Mouse (Mus musculus) hindbrain, postnatal 0 days (tissue): ENCODE results near the gene Ccdc142. TPM values are rescaled to one million over a fixed set of nuclear protein-coding genes. Genes with fewer than 3 reads are reported as not detected.
A peak's percentile ranks its signal among the peaks of the same experiment; 100 is the strongest.

ENCODE experiments used
- ATAC-seq: fragments of 200-750 bp; cut with Nextera tagmentation; 2 replicates; pipeline ENCODE4 v1.8.0; 2017; ENCODE audit warnings: mild to moderate bottlenecking, moderate TSS enrichment, moderate library complexity
- DNase-seq: peaks from one replicate; pipeline ENCODE4 v3.0.0-alpha.2; 2015; ENCODE audit warnings: low spot score
- H3K27ac ChIP-seq: fragments of 300-500 bp; sonication (generic); 2 replicates; pipeline ENCODE4 v1.5.1; 2014; ENCODE audit warnings: mild to moderate bottlenecking
- H3K27me3 ChIP-seq: fragments of 300-500 bp; sonication (generic); 2 replicates; pipeline ENCODE4 v1.6.1; 2014; ENCODE audit warnings: low read length, mixed read lengths; ENCODE audit not compliant: insufficient read depth
- H3K36me3 ChIP-seq: fragments of 300-500 bp; sonication (generic); 2 replicates; pipeline ENCODE4 v1.6.1; 2014; ENCODE audit warnings: low read length, mixed read lengths; ENCODE audit not compliant: insufficient read depth
- H3K4me1 ChIP-seq: fragments of 300-500 bp; sonication (generic); 2 replicates; pipeline ENCODE4 v1.6.1; 2014; ENCODE audit warnings: antibody characterized with exemption, low read length, mixed read lengths; ENCODE audit not compliant: insufficient read depth
- H3K4me2 ChIP-seq: fragments of 300-500 bp; sonication (generic); 2 replicates; pipeline ENCODE4 v1.6.1; 2014; ENCODE audit warnings: low read depth, mild to moderate bottlenecking, low read length, moderate library complexity, mixed read lengths
- H3K4me3 ChIP-seq: fragments of 300-500 bp; sonication (generic); 2 replicates; pipeline ENCODE4 v1.5.1; 2014; ENCODE audit warnings: low read length
- H3K9ac ChIP-seq: fragments of 300-500 bp; sonication (generic); replicated peaks from 2 replicates; pipeline ENCODE4 v1.6.1; 2014; ENCODE audit warnings: mild to moderate bottlenecking, low read length, moderate library complexity, mixed read lengths
- H3K9me3 ChIP-seq: fragments of 300-500 bp; sonication (generic); 2 replicates; pipeline ENCODE4 v1.6.1; 2016; ENCODE audit warnings: low read length, mixed read lengths
- CTCF ChIP-seq: IDR thresholded peaks from 2 replicates; pipeline ENCODE4 v1.5.1; 2016; ENCODE audit warnings: antibody characterized with exemption, control low read depth, low read depth
- WGBS: fragments of 180-500 bp; shearing (Covaris S2); extraction: QIAGEN DNeasy Blood & Tissue Kit; methylation state at CpG from one replicate; pipeline ENCODE4 v1.1.7; 2014; 5-methylcytosine and 5-hydroxymethylcytosine counted together
- polyA plus RNA-seq: library from polyadenylated mRNA; unstranded; fragments of >200 nt; fragmentation: Nextera tagmentation; extraction: Ambion mirVana; gene quantifications from 2 replicates; pipeline ENCODE4 v1.2.1, GENCODE M21; 2015
- total RNA-seq: library from RNA; depleted of rRNA; stranded (reverse); fragments of >200 nt; gene quantifications from 2 replicates; pipeline ENCODE4 v1.2.3, GENCODE M21; 2014

The Ccdc142 gene
- total and polyA plus RNA-seq, 2 experiments from 2014 or later, result 4.7 to 19.9 TPM

DNA sequence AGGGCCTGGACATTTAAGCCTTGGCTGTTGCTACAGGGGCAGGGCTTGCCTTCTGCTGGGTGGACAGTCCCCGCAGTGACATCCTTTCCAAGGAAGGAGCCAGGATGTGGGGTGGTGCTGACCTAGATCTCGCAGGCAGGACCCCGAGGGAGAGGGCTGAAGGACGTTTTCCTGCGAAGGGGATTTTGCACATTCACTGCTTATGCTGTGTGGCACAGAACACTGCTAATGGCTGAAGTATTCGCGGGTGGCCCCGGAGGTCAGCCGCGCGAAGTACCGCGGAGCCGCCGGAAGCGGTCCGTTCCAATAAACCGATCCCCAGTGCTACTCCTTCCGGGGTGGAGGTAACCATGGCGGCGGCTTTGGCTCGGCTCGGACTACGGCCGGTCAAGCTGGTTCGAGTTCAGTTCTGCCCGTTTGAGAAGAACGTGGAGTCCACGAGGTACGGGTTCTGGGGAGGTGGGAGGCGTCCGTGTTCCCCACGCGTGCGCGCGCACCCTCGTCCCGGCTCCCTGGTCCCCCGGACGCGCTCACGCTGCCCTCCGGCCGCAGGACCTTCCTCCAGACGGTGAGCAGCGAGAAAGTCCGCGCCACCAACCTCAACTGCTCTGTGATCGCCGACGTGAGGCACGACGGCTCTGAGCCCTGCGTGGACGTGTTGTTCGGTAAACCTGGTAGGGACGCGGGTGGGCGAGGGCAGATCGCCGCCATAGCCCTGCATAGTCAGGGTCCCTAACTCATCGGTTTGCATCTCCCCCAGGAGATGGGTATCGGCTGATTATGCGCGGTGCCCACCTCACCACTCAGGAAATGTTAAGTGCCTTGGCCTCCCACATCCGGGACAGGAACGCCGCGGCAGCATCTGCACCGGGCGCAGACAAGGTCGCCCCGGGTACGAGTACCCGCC is 7.6 kb downstream of the Ccdc142 start, which contains the start of gene Mrpl53:
Mrpl53 (plus strand) TSS at position 279 of the 907 bp plus-strand sequence.
- Histone ChIP-seq H3K9ac (peak within 1 kb of the TSS; percentile 78), H3K4me1 (peaks cover 18% of the 10 kb centered on the region), H3K27me3 (no peaks in the 10 kb centered on the region), H3K4me2 (peak within 1 kb of the TSS; percentile 96), H3K9me3 (no peaks in the 10 kb centered on the region), H3K36me3 (peaks cover 7% of the 10 kb centered on the region; the same call in 1 of the 2 replicates), H3K4me3 (peak within 1 kb of the TSS; percentile 69), H3K27ac (peak within 1 kb of the TSS; percentile 91)
- under 1% methylated on average over 76 of the region's 76 CpGs for WGBS
- no peak for TF ChIP-seq CTCF
- DNase-seq (peak; percentile 91), ATAC-seq (peak; percentile 93)

DNA sequence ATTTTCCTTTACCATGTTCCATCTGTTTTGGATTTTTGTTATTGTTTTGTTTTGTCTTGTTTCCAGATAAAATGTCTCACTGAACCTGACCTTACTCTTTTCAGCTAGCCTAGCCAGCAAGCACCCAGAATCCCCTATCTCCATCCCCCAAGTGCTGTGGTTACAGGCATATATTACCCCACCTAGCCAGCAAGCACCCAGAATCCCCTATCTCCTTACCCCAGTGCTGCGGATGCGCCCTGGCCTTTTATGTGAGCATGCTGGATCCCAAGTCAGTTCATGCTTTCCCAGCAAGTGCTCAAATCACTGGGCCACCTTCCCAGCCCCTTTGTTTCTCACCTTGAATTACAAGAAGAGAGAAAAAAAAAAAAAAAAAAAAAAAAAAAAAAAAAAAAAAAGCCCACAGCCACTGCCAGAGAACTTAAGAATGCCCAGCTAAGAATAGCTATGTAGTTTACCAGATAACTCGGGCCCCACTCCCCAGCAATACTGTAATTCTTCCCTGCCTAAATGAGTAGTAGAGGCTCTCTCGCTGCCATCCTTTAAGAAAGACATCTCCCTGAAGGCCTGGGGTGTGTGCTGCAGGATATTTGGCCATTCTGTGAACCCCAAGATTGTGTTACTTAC is 10.2 kb downstream of the Ccdc142 start:
- DNase-seq (no peak), ATAC-seq (no peak)
- no peak overlapping the region for H3K4me2 ChIP-seq
- H3K36me3 ChIP-seq, result 0 out of 2 replicates have a peak, but pooled peaks cover 5% of the 10 kb centered on the region
- no peak overlapping the region for H3K9ac ChIP-seq
- TF ChIP-seq CTCF, result no peak
- peaks cover 25% of the 10 kb centered on the region for H3K4me1 ChIP-seq
- no peak overlapping the region for H3K4me3 ChIP-seq
- H3K27ac ChIP-seq, result no peak overlapping the region
- no peaks in the 10 kb centered on the region for H3K27me3 ChIP-seq
- 89% methylated on average over 4 of the region's 4 CpGs for WGBS
- no peaks in the 10 kb centered on the region for H3K9me3 ChIP-seq

DNA sequence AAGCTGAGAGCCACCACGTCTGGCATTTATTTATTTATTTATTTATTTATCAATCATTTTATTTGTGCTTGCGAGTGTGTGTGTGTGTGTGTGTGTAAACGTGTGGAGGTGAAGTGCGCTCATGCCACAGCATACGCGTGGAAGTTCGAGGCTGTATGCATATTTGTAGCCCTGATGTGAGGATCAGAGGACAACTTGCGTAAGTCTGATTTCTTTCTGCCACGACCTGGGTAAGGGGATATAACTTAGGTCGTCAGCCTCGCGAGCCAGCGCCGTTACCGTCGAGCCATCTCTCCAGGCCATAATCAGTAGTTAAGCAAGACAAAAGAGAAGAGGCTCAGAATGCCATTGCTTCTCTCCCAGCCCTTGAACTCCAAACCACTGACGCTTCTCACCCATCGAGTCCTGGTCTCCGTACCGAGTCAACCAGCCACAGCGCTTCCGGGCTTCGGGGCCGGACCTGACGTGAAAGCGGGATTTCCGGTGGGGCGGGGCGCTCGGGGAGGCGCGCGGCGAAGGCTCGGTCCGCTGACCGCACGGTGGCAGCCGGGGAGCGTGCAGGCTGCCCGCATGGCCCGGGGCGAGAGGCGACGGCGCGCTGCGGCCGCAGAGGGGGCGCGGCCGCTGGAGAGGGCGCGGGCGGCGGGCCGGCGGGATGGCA is 13.7 kb downstream of the Ccdc142 start, which contains the start of gene Mogs:
Mogs (plus strand) TSS at position 486 of the 661 bp plus-strand sequence.
- Histone ChIP-seq H3K4me2 (peak within 1 kb of the TSS; percentile 95), H3K27me3 (no peaks in the 10 kb centered on the region), H3K4me3 (peak within 1 kb of the TSS; percentile 81), H3K9me3 (no peaks in the 10 kb centered on the region), H3K36me3 (0 out of 2 replicates have a peak, but pooled peaks cover 9% of the 10 kb centered on the region), H3K9ac (peak within 1 kb of the TSS; percentile 84), H3K27ac (peak within 1 kb of the TSS; percentile 78), H3K4me1 (peaks cover 16% of the 10 kb centered on the region)
- DNase-seq, result peak; percentile 95
- ATAC-seq, result peak; percentile 89
- TF ChIP-seq CTCF, result no peak; the same call in 1 of the 2 replicates
- WGBS, result 2% methylated on average over 58 of the region's 58 CpGs

DNA sequence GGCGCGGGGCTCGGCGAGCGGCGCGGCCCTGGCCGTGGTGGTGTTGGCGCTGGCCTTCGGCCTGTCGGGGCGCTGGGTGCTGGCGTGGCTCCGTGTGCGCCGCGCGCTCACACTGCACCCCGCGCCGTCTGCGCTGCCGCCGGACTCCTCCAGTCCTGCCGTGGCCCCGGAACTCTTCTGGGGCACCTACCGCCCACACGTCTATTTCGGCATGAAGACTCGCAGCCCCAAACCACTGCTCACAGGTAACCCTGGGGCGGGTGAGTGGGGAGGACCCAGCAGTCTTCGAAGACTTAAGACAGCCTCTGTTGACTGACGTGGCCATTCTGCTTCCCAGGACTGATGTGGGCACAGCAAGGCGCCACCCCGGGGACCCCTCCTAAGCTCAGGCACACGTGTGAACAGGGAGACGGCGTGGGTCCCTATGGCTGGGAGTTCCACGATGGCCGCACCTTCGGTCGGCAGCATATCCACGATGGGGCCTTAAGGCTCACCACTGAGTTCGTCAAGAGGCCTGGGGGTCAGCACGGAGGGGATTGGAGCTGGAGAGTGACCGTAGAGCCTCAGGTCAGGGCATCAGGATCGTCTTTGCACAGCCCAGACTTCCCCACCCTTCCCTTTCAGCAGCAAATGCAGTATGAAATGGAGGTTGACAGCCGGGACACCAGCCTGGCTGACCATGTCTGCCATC is 14.4 kb downstream of the Ccdc142 start:
- peak; percentile 70 for ATAC-seq
- Histone ChIP-seq H3K27ac (peak overlapping the region; percentile 78), H3K4me2 (peak overlapping the region; percentile 95), H3K4me3 (peak overlapping the region; percentile 81), H3K9ac (peak overlapping the region; percentile 84), H3K4me1 (peaks cover 18% of the 10 kb centered on the region), H3K27me3 (no peaks in the 10 kb centered on the region), H3K9me3 (no peaks in the 10 kb centered on the region), H3K36me3 (0 out of 2 replicates have a peak, but pooled peaks cover 9% of the 10 kb centered on the region)
- 2% methylated on average over 42 of the region's 48 CpGs for WGBS
- TF ChIP-seq CTCF, result no peak
- DNase-seq, result no peak

DNA sequence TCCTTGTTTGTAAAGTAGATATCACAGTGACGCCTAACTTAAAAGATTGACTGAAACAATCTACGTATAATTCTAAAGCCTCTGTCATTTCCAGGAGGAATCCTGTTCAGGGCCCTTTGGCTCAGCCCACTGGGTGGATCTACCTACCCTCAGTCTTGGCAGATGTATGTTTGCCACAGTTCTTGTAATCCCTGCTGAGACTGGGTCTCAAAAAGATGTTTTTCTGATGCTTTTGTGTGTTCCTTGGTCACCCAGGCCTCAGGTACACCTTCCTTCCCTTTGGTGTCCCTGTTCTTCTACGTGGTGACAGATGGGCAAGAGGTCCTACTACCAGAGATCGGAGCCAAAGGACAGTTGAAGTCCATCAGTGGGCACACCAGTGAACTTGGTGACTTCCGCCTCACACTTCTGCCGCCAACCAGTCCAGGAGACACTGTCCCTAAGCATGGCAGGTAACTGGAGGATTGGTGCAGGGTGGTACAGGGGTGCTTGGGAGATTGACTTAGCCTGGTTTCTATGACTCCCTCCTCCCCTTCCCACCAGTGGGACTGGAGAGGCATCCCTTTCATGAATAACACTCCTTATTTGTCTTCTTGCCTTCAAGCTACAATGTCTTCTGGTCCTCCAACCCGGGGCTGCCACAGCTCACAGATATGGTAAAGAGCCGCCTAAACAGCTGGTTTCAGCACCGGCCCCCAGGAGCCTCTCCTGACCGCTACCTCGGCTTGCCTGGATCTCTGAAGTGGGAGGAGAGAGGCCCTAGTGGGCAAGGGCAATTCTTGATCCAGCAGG is 15.2 kb downstream of the Ccdc142 start:
- H3K9me3 ChIP-seq, result no peaks in the 10 kb centered on the region
- DNase-seq (no peak), ATAC-seq (no peak)
- H3K4me3 ChIP-seq, result peak overlapping the region; percentile 81
- peak overlapping the region; percentile 95 for H3K4me2 ChIP-seq
- peaks cover 18% of the 10 kb centered on the region for H3K4me1 ChIP-seq
- TF ChIP-seq CTCF, result no peak
- 79% methylated on average over 11 of the region's 11 CpGs for WGBS
- H3K27me3 ChIP-seq, result no peaks in the 10 kb centered on the region
- 0 out of 2 replicates have a peak, but pooled peaks cover 9% of the 10 kb centered on the region for H3K36me3 ChIP-seq
- H3K27ac ChIP-seq, result peak overlapping the region; percentile 78; the same call in 1 of the 2 replicates
- peak overlapping the region; percentile 84 for H3K9ac ChIP-seq
